Mouse (Mus musculus) stomach, embryonic 14.5 days (tissue): ENCODE measurements at regions not wholly inside any gene's neighbourhood (a gene's known extent, or its start where the extent isn't known, plus 50 kb on each side); places are given as distances from the start of the nearest gene placed in this dataset.

ENCODE experiments used
- ATAC-seq: fragments of 200-750 bp; cut with Nextera tagmentation; 2 replicates; pipeline ENCODE4 v1.8.0; 2017; ENCODE audit warnings: low read depth, moderate TSS enrichment; ENCODE audit not compliant: insufficient number of reproducible peaks, insufficient read depth, low FRiP score
- H3K27ac ChIP-seq: fragments of 300-500 bp; sonication (generic); 2 replicates; pipeline ENCODE4 v1.5.1; 2014; ENCODE audit warnings: mild to moderate bottlenecking, low read length, moderate library complexity, mixed read lengths
- H3K27me3 ChIP-seq: fragments of 300-500 bp; sonication (generic); 2 replicates; pipeline ENCODE4 v1.6.1; 2014; ENCODE audit warnings: low read length, control low read depth, mixed read lengths; ENCODE audit not compliant: control insufficient read depth, insufficient read depth
- H3K36me3 ChIP-seq: fragments of 300-500 bp; sonication (generic); 2 replicates; pipeline ENCODE4 v1.6.1; 2014; ENCODE audit warnings: mild to moderate bottlenecking, control low read depth, low read length, moderate library complexity, mixed read lengths; ENCODE audit not compliant: control insufficient read depth, insufficient read depth
- H3K4me1 ChIP-seq: fragments of 300-500 bp; sonication (generic); 2 replicates; pipeline ENCODE4 v1.6.1; 2014; ENCODE audit warnings: low read length, control low read depth, mixed read lengths; ENCODE audit not compliant: control insufficient read depth, insufficient read depth
- H3K4me2 ChIP-seq: fragments of 300-500 bp; sonication (generic); replicated peaks from 2 replicates; pipeline ENCODE4 v1.6.1; 2014; ENCODE audit warnings: low read depth, low read length, control low read depth
- H3K4me3 ChIP-seq: fragments of 300-500 bp; sonication (generic); 2 replicates; pipeline ENCODE4 v1.5.1; 2014; ENCODE audit warnings: low read depth, low read length, control low read depth
- H3K9ac ChIP-seq: fragments of 300-500 bp; sonication (generic); replicated peaks from 2 replicates; pipeline ENCODE4 v1.6.1; 2014; ENCODE audit warnings: low read depth, mild to moderate bottlenecking, control low read depth, low read length, moderate library complexity, mixed read lengths
- H3K9me3 ChIP-seq: fragments of 300-500 bp; sonication (generic); 2 replicates; pipeline ENCODE4 v1.6.1; 2016; ENCODE audit warnings: low read depth, low read length, control low read depth; ENCODE audit not compliant: control insufficient read depth
- WGBS: fragments of 180-500 bp; shearing (Covaris S2); extraction: QIAGEN DNeasy Blood & Tissue Kit; methylation state at CpG from one replicate; pipeline ENCODE4 v1.1.7; 2014; 5-methylcytosine and 5-hydroxymethylcytosine counted together

GRCm38 (mm10) chr4:97132650-97133049 lies 50.3 kb downstream of the Gm10192 start:
- WGBS: 47% methylated on average over 2 of the region's 2 CpGs
- no peak for ATAC-seq
- Histone ChIP-seq H3K9ac (no peak overlapping the region), H3K27me3 (no peaks in the 10 kb centered on the region), H3K36me3 (no peaks in the 10 kb centered on the region), H3K9me3 (no peaks in the 10 kb centered on the region), H3K4me3 (no peak overlapping the region), H3K27ac (no peak overlapping the region), H3K4me2 (no peak overlapping the region), H3K4me1 (no peaks in the 10 kb centered on the region)

- H3K9ac ChIP-seq: no peak overlapping the region
- H3K27ac ChIP-seq: no peak overlapping the region
- no peak overlapping the region for H3K4me2 ChIP-seq
- 55% methylated on average over 4 of the region's 4 CpGs for WGBS
- no peak for ATAC-seq
- H3K9me3 ChIP-seq: no peaks in the 10 kb centered on the region
- no peaks in the 10 kb centered on the region for H3K4me1 ChIP-seq
- H3K4me3 ChIP-seq: no peak overlapping the region
- no peaks in the 10 kb centered on the region for H3K36me3 ChIP-seq
- no peaks in the 10 kb centered on the region for H3K27me3 ChIP-seq
Observed at GRCm38 (mm10) chr4:97127780-97128179, 55.2 kb downstream of the Gm10192 start.

- Histone ChIP-seq H3K27ac (no peak overlapping the region), H3K4me3 (no peak overlapping the region), H3K9ac (no peak overlapping the region), H3K4me1 (no peaks in the 10 kb centered on the region), H3K36me3 (no peaks in the 10 kb centered on the region), H3K4me2 (no peak overlapping the region), H3K9me3 (no peaks in the 10 kb centered on the region), H3K27me3 (no peaks in the 10 kb centered on the region)
- ATAC-seq: no peak
- WGBS: 44% methylated on average over 1 of the region's 1 CpGs
Observed at GRCm38 (mm10) chr4:97123861-97124260, 59.1 kb downstream of the Gm10192 start.

- WGBS: 91% methylated on average over 2 of the region's 2 CpGs
- Histone ChIP-seq H3K9ac (no peak overlapping the region), H3K4me3 (no peak overlapping the region), H3K27me3 (no peaks in the 10 kb centered on the region), H3K27ac (no peak overlapping the region), H3K4me2 (no peak overlapping the region), H3K4me1 (no peaks in the 10 kb centered on the region), H3K9me3 (no peaks in the 10 kb centered on the region), H3K36me3 (no peaks in the 10 kb centered on the region)
- no peak for ATAC-seq
Observed at GRCm38 (mm10) chr4:97121952-97122351, 61.0 kb downstream of the Gm10192 start.

- H3K36me3 ChIP-seq: no peaks in the 10 kb centered on the region
- H3K27me3 ChIP-seq: no peaks in the 10 kb centered on the region
- no peaks in the 10 kb centered on the region for H3K9me3 ChIP-seq
- H3K4me3 ChIP-seq: no peak overlapping the region
- H3K4me2 ChIP-seq: no peak overlapping the region
- H3K9ac ChIP-seq: no peak overlapping the region
- 74% methylated on average over 2 of the region's 2 CpGs for WGBS
- no peak overlapping the region for H3K27ac ChIP-seq
- ATAC-seq: no peak
- H3K4me1 ChIP-seq: no peaks in the 10 kb centered on the region
Observed at GRCm38 (mm10) chr4:97119459-97119858, 63.5 kb downstream of the Gm10192 start.

- ATAC-seq: no peak
- 58% methylated on average over 1 of the region's 1 CpGs for whole genome bisulfite sequencing
Observed at GRCm38 (mm10) chr4:97117016-97117415, 66.0 kb downstream of the Gm10192 start.

GRCm38 (mm10) chr4:97102752-97103052 lies 80.3 kb downstream of the Gm10192 start:
- no peaks in the 10 kb centered on the region for H3K36me3 ChIP-seq

More at GRCm38 (mm10) chr4:97117016-97117415, 66.0 kb downstream of the Gm10192 start:
- no peaks in the 10 kb centered on the region for H3K4me1 ChIP-seq
- H3K27me3 ChIP-seq: no peaks in the 10 kb centered on the region
- no peak overlapping the region for H3K27ac ChIP-seq
- H3K4me3 ChIP-seq: no peak overlapping the region
- no peaks in the 10 kb centered on the region for H3K9me3 ChIP-seq
- no peak overlapping the region for H3K4me2 ChIP-seq
- H3K9ac ChIP-seq: no peak overlapping the region
- H3K36me3 ChIP-seq: no peaks in the 10 kb centered on the region

GRCm38 (mm10) chr4:97101911-97102751 lies 80.8 kb downstream of the Gm10192 start:
- Histone ChIP-seq H3K4me2 (no peak overlapping the region), H3K36me3 (no peaks in the 10 kb centered on the region), H3K27me3 (no peaks in the 10 kb centered on the region), H3K27ac (no peak overlapping the region), H3K4me3 (no peak overlapping the region), H3K9ac (no peak overlapping the region), H3K4me1 (no peaks in the 10 kb centered on the region), H3K9me3 (no peaks in the 10 kb centered on the region)
- peak; percentile 33; the same call in 1 of the 2 replicates for ATAC-seq

More at GRCm38 (mm10) chr4:97102752-97103052, 80.3 kb downstream of the Gm10192 start:
- WGBS: 57% methylated on average over 1 of the region's 1 CpGs
- no peak overlapping the region for H3K4me2 ChIP-seq
- no peaks in the 10 kb centered on the region for H3K27me3 ChIP-seq
- ATAC-seq: no peak
- no peak overlapping the region for H3K4me3 ChIP-seq
- H3K27ac ChIP-seq: no peak overlapping the region
- no peaks in the 10 kb centered on the region for H3K4me1 ChIP-seq
- H3K9ac ChIP-seq: no peak overlapping the region
- no peaks in the 10 kb centered on the region for H3K9me3 ChIP-seq

GRCm38 (mm10) chr4:97099721-97100120 lies 83.2 kb downstream of the Gm10192 start:
- 73% methylated on average over 3 of the region's 3 CpGs for WGBS
- Histone ChIP-seq H3K4me1 (no peaks in the 10 kb centered on the region), H3K36me3 (no peaks in the 10 kb centered on the region), H3K9ac (no peak overlapping the region), H3K9me3 (no peaks in the 10 kb centered on the region), H3K27me3 (no peaks in the 10 kb centered on the region), H3K4me2 (no peak overlapping the region), H3K27ac (no peak overlapping the region), H3K4me3 (no peak overlapping the region)
- ATAC-seq: no peak
